Mouse (Mus musculus): ENCODE measurements around the gene Rbfox2. TPM values are rescaled to one million over a fixed set of nuclear protein-coding genes. Genes with fewer than 3 reads are reported as not detected.
"Not testable (repeated sequence)": the region's sequence is repeated elsewhere in the genome, so short reads cannot be mapped to it uniquely, and the experiment has no call there.

The Rbfox2 gene
- total RNA-seq, 4 experiments from 2014 or later = 200 to 279 (median 237) TPM

- DNase-seq (ENCODE audit: low spot score in 2 of 2) = no peak
Measured at GRCm38 (mm10) chr15:77071501-77071900, 235.3 kb downstream of the Rbfox2 start.

GRCm38 (mm10) chr15:77070745-77071268, 236.0 kb downstream of the Rbfox2 start:
- DNase-seq (ENCODE audit: low spot score in 2 of 2) = no peak

- peak in 1 of 2 experiments; percentile 49 for DNase-seq (ENCODE audit: low spot score in 2 of 2)
Measured at GRCm38 (mm10) chr15:77069019-77069418, 237.8 kb downstream of the Rbfox2 start.

- peak; percentile 47 to 63 for DNase-seq (ENCODE audit: low spot score in 2 of 2)
Measured at GRCm38 (mm10) chr15:77068439-77068861, 238.4 kb downstream of the Rbfox2 start.

- peak in 1 of 2 experiments; percentile 44 for DNase-seq (ENCODE audit: low spot score in 2 of 2)
Measured at GRCm38 (mm10) chr15:77066233-77066632, 240.6 kb downstream of the Rbfox2 start.

- no peak for DNase-seq (ENCODE audit: low spot score in 2 of 2)
Measured at GRCm38 (mm10) chr15:77065259-77065852, 241.4 kb downstream of the Rbfox2 start.

GRCm38 (mm10) chr15:77062746-77063145, 244.1 kb downstream of the Rbfox2 start:
- no peak for DNase-seq (ENCODE audit: low spot score in 2 of 2)

GRCm38 (mm10) chr15:77059416-77059815, 247.4 kb downstream of the Rbfox2 start:
- DNase-seq (ENCODE audit: low spot score in 2 of 2) = not testable (repeated sequence)

- DNase-seq (ENCODE audit: low spot score in 2 of 2) = no peak
Measured at GRCm38 (mm10) chr15:77058566-77058965, 248.2 kb downstream of the Rbfox2 start.

GRCm38 (mm10) chr15:77056791-77057051, 250.1 kb downstream of the Rbfox2 start:
- DNase-seq (ENCODE audit: low spot score in 2 of 2) = no peak

GRCm38 (mm10) chr15:77056001-77056790, 250.6 kb downstream of the Rbfox2 start:
- DNase-seq (ENCODE audit: low spot score in 2 of 2) = no peak

GRCm38 (mm10) chr15:77054611-77055175, 252.1 kb downstream of the Rbfox2 start:
- DNase-seq (ENCODE audit: low spot score in 2 of 2) = no peak

GRCm38 (mm10) chr15:77053021-77053420, 253.8 kb downstream of the Rbfox2 start:
- DNase-seq (ENCODE audit: low spot score in 2 of 2) = no peak

- no peak for DNase-seq (ENCODE audit: low spot score in 2 of 2)
Measured at GRCm38 (mm10) chr15:77052176-77052575, 254.6 kb downstream of the Rbfox2 start.

GRCm38 (mm10) chr15:77050570-77050969, 256.2 kb downstream of the Rbfox2 start, which contains the start of gene Mb:
Gene Mb (minus strand): TSS chr15:77050670.
- no peak for DNase-seq (ENCODE audit: low spot score in 2 of 2)

- DNase-seq (ENCODE audit: low spot score in 2 of 2) = no peak
Measured at GRCm38 (mm10) chr15:77045609-77046008, 261.2 kb downstream of the Rbfox2 start.

GRCm38 (mm10) chr15:77044597-77045320, 262.0 kb downstream of the Rbfox2 start, which contains the start of gene Apol6:
Gene Apol6 (plus strand): TSS chr15:77044729.
- no peak for DNase-seq (ENCODE audit: low spot score in 2 of 2)

GRCm38 (mm10) chr15:77040784-77041183, 266.0 kb downstream of the Rbfox2 start:
- no peak for DNase-seq (ENCODE audit: low spot score in 2 of 2)

- no peak for DNase-seq (ENCODE audit: low spot score in 2 of 2)
Measured at GRCm38 (mm10) chr15:77039211-77039700, 267.5 kb downstream of the Rbfox2 start.

GRCm38 (mm10) chr15:77037278-77038161, 269.3 kb downstream of the Rbfox2 start:
- no peak for DNase-seq (ENCODE audit: low spot score in 2 of 2)

- DNase-seq (ENCODE audit: low spot score in 2 of 2) = no peak
Measured at GRCm38 (mm10) chr15:77036989-77037277, 269.9 kb downstream of the Rbfox2 start.

All from layer of hippocampus, adult 8-10 months (tissue).